Mouse (Mus musculus) left cerebral cortex, postnatal 10 days (tissue): ENCODE results near the gene Pxt1. TPM values are rescaled to one million over a fixed set of nuclear protein-coding genes. Genes with fewer than 3 reads are reported as not detected.
"Not testable (repeated sequence)": the region's sequence is repeated elsewhere in the genome, so short reads cannot be mapped to it uniquely, and the experiment has no call there.

Experiments
- DNase-seq, 2 experiments: peaks; one replicate each; pipeline ENCODE4 v3.0.0; 2021 to 2022; ENCODE audit warnings: low spot score in 2 of 2, mixed read lengths in 1 of 2; ENCODE audit errors: extremely low spot score in 1 of 2
- intact Hi-C: fragments of 180-260 bp; cut with DNase I; formaldehyde crosslinking; loops from one replicate; pipeline ENCODE4 v1.15.1; 2025
- total RNA-seq, 2 experiments: library from RNA; stranded (reverse); gene quantifications; 2 replicates each; pipeline ENCODE4 v1.2.3; 2021

Gene Pxt1
- total RNA-seq = not detected

DNA sequence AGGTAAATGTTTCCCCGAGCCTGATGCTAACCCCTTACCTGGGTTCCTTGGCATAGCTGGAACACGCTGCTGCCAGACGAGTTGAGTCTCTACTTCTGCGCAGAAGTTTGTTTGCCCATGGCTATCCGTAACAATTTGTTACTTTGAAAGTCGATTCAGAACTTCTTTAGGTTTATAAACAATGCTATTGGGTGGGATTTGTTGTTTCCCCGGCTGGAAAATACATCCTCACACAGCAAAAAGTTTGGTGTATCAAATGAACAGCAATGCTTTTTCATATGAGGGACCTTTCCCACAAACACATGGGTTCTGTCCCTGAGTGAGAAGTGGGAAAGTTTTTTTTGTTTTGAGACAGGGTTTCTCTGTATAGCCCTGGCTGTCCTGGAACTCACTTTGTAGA, at the start of gene Pxt1:
Gene Pxt1, minus strand, starts transcription at position 101 of the 400 bp plus-strand sequence.
- intact Hi-C loops = no loop called here
- DNase-seq = no peak

DNA sequence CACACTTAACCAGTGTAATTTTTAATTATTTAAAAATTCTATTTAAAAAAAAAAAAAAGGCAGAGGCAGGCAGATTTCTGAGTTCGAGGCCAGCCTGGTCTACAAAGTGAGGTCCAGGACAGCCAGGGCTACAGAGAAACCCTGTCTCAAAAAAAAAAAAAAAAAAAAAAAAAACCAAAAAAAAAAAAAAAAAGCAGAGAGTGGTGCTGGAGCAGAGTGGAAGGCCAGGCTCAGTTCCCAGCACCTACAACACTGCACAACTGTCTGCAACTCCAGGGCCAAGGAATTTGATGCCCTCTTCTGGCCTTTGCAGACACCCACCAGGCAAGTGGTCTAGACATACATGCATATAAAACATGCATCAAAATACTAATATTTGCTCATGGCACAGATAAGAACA, 49.4 kb upstream of the Pxt1 start:
- DNase-seq, intact Hi-C loops: not testable (repeated sequence)

GRCm38 (mm10) chr17:28992105-28992504, 48.5 kb upstream of the Pxt1 start:
- intact Hi-C loops = no loop called here
- DNase-seq = peak; percentile 30 to 54

GRCm38 (mm10) chr17:28991286-28991685, 47.6 kb upstream of the Pxt1 start:
- intact Hi-C loops = no loop called here

GRCm38 (mm10) chr17:28990060-28990459, 46.4 kb upstream of the Pxt1 start:
- no peak for DNase-seq
- intact Hi-C loops = no loop called here

More at GRCm38 (mm10) chr17:28991286-28991685, 47.6 kb upstream of the Pxt1 start:
- DNase-seq = no peak

DNA sequence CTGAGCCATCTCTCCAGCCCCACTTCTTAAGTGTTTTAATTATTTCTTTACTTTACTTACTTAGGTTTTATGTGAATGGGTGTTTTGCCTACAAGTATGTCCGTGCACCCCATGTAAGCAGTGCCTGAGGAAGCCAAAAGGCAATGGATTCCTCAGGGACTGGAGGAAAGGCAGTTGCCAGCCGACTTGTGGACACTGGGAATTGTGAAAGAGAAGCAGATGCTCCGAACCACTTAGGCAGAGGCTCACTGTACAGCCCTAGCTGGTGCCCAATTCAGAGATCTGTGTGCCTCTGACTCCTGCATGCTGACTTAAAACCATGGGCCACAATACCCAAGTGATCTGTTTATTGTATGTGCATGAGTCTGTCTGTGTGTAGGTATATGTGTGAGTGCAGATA, 45.4 kb upstream of the Pxt1 start:
- DNase-seq = no peak
- intact Hi-C loops = no loop called here

DNA sequence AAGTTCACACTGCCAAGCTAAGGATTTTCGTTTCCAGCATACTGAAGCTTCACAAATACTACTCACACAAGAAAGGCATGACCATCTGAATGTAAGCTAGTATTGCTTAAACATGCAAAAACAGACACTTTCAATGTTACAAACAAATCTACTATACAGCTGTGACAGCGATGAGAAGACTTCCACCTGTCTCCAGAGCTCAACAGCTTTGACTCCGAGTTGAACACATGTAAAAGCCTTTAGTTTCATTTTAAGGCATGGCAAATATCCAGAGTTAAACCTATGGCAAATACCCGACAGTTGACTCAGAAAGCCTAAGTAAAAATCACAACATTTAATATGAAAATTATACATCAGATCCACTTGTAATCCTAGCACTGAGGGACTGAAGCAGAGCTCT, 44.7 kb upstream of the Pxt1 start:
- DNase-seq = no peak
- intact Hi-C loops = no loop called here

GRCm38 (mm10) chr17:28987713-28988112, 44.1 kb upstream of the Pxt1 start:
- peak in 1 of 2 experiments; percentile 50 for DNase-seq

DNA sequence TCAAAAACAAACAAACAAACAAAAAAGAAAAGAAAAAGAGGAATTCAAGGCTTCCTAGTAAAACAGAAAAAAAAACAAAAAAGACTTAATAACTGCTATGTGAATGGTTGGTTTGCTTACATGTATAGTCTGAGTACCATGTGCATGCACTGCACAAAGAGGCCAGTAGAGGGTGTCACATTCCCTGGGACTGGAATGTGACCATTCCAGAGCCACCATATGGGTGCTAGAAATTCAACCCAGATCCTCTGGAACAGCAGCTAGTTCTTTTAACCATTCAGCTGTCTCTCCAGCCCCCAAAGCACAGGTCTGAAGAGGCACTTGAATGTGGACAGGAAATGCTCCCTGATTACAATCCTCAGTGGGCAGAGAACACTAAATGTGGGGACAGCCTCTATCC, 43.2 kb upstream of the Pxt1 start:
- intact Hi-C loops = no loop called here
- no peak for DNase-seq

More at GRCm38 (mm10) chr17:28987713-28988112, 44.1 kb upstream of the Pxt1 start:
- intact Hi-C loops = no loop called here

GRCm38 (mm10) chr17:28984724-28985420, 41.2 kb upstream of the Pxt1 start:
- intact Hi-C loops = no loop called here

DNA sequence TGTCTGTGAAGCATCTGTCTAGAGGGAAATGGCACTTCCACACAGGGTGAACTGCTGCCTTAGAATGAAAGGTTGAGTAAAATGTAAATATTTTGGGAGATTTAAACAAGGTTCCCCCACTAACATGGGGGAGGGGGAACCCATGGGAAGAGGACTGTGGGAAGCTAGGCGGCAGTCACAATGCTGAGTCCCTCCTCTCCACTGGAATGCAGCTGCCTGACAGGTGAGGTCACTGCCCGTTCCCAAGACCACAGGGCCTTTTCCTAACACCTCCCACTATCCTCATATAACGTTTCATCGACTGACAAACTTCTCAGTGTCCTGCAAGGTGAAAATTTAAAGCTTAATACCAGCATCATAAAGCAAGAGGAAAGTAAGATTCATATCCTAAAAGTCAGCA, 39.0 kb upstream of the Pxt1 start:
- no peak for DNase-seq
- intact Hi-C loops = no loop called here

More at GRCm38 (mm10) chr17:28984724-28985420, 41.2 kb upstream of the Pxt1 start:
- no peak for DNase-seq

DNA sequence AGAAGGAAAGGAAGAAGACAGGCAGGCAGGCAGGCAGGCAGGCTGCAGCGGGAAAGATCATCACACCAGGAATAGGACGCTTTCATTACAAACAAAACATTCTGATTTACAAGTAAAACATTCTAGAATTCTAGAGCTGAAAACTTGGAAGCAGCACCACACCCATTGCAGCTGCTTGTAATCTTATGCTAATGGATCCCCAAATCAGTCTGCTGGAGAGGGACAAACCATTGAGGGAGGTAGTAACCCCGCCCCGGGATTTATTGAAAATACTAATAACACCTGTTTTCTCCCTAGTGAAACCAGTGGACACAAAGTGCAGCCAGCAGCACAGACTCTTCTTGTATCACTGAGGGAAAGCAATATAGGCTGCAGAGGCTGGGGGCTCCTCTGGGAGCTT, 37.4 kb upstream of the Pxt1 start:
- DNase-seq = no peak
- intact Hi-C loops = no loop called here

DNA sequence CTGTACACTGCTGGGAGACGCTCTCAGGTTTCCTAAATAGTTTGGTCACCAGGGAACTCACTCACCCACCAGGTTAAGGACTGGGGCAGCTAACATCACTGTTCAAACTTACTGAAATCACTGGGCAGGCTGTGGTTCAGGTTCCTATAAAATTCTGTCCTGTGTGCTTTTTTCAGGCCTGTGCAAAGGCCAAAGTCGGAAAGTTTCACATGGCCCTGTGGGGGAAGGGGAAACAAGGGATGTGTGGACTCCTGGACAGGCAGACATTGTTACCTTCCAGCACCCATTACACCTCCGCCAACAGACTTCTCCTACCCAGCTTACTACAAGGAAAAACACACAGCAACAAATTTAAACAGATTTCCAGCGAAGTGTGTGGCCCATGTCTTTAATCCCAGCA, 35.5 kb upstream of the Pxt1 start:
- intact Hi-C loops = no loop called here
- DNase-seq = no peak

DNA sequence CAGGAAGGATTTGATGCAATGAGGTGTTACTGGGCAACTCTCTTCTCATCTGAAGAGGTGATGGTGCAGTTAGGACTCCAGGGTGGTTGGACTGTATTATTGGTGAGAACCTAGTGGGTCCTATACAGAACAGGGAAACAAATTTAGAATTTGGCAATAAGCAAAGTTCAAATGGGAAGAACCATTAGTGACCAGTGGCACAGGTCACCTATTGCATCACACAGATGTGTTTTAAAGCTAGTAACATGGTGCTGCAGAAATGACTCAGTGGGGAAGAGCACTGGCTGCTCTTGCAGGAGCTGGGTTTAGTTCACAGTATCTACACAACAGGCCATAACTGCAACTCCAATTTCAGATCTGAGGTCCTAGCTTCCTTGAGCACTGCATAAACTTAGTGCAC, 26.5 kb upstream of the Pxt1 start:
- intact Hi-C loops = no loop called here
- no peak for DNase-seq

- DNase-seq = no peak
- intact Hi-C loops = no loop called here
These were observed 23.5 kb upstream of the Pxt1 start for GRCm38 (mm10) chr17:28967021-28967610.

DNA sequence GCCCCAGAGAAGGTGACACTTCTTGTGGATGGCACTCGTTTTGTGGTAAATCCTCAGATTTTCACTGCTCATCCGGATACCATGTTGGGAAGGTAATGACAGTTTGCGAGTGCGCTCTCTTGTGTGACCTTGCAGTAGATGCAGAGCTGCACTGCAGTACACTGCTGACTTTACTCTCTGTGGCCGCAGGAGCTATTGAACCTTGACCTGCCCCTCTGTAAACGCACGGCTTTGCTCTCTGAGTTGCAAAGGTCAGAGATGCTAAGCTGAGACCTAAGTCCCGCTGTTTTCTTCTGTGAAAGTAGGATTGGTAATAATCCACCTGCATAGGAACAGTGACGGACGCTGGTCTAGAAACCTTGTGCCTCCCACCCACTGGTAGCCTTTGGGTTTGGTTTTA, 18.0 kb upstream of the Pxt1 start:
- no peak for DNase-seq
- intact Hi-C loops = no loop called here

DNA sequence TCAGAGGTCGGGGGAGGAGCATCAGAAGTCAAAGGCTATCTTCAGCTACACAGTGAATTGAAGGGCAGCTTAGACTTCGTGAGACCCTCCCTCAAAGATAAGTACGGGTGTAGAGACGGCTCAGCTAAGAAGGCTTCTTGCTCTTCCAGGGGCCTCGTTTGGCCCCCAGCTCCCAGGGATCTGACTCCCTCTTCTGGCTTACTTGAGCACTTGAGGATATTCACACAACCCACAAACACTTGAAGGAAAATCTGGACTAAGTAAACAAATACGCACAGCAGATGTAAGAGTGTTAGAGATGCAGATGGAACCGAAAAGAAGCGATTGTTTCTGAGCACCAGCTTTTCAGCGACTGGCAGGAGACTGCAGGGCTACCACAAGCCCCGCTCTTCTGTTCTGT, 17.0 kb upstream of the Pxt1 start:
- no peak for DNase-seq

GRCm38 (mm10) chr17:28954416-28954815, 10.8 kb upstream of the Pxt1 start:
- DNase-seq = no peak
- intact Hi-C loops = no loop called here

More for the DNA sequence above, 17.0 kb upstream of the Pxt1 start:
- intact Hi-C loops = no loop called here

- intact Hi-C loops = no loop called here
- no peak for DNase-seq
These were observed 9.6 kb upstream of the Pxt1 start for GRCm38 (mm10) chr17:28953251-28953650.
